Mouse (Mus musculus) brain, embryonic 14.5 days (tissue): ENCODE data around the gene Stt3b.

Source experiments
- CTCF ChIP-seq: fragments of 200-500 bp; IDR thresholded peaks from 2 replicates; pipeline ENCODE4 v1.5.1; 2012; ENCODE audit warnings: inconsistent platforms, mild to moderate bottlenecking, moderate library complexity, borderline replicate concordance; ENCODE audit not compliant: insufficient read depth, insufficient read length; ENCODE audit errors: extremely low read depth
- POLR2A ChIP-seq: fragments of 200-500 bp; IDR thresholded peaks from 2 replicates; pipeline ENCODE4 v1.6.1; 2012; ENCODE audit warnings: mild to moderate bottlenecking, inconsistent platforms, borderline replicate concordance; ENCODE audit not compliant: poor library complexity, insufficient read depth, insufficient read length, severe bottlenecking; ENCODE audit errors: extremely low read depth

DNA sequence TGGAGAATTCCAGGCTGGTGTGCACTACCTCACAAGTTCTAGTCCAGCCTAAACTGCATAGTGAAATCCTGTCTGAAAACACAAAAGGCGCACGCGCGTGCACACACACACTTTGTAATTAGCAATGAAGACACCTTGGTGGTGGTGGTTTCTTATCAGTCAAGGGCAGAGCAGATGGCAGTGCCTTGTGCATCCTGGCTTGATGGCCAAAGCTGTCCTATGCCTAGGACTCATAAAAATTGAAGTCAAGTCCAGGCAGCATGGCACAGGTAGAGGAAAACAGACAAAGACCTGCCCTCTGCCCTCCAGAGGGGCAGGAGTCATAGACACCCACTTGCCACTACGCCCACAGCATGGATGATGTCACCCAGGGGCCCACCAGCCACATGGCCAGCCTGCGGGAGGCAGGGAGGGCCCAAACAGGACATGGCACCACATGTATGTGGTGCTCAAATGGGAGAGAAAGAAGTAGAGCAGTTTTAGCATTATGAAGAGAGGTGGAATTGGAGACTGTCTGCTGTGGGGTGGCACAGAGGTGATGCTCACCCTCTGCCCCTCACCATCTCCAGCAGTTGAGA, 9.1 kb downstream of the Stt3b start:
- TF ChIP-seq CTCF (no peak), POLR2A (no peak)
